9 mouse cellular contexts compared by ENCODE assay signal in genomic region chr9:51961190-51961909, GRCm38 (mm10). TPM values are rescaled to one million over a fixed set of nuclear protein-coding genes. Genes with fewer than 3 reads are reported as not detected.
DNase-seq lines count a peak whose midpoint lies in the region; ATAC-seq and TF ChIP-seq lines count a peak whose summit lies in the region.
"Had no signal": no experiment of that assay in that cellular context is flagged by ENCODE, and none has a peak within 500 bp of the region (broad histone marks: within the 10 kb centered on the region; RNA-seq: fewer than 3 reads in every experiment).

No protein-coding gene starts in this region.

- 45% methylated on average over 6 of the region's 6 CpGs for WGBS in heart, embryonic 12.5 days
- 45% methylated on average over 6 of the region's 6 CpGs for WGBS in lung, embryonic 14.5 days
- WGBS in forebrain, postnatal 0 days, result 31% methylated on average over 6 of the region's 6 CpGs

- H3K4me1 ChIP-seq in heart, embryonic 12.5 days (replicated peaks), result peaks cover 33% of the 10 kb centered on the region
- 0 out of 2 replicates have a peak, but pooled peaks cover 6% of the 10 kb centered on the region for H3K4me1 ChIP-seq in lung, embryonic 14.5 days (ENCODE audit: insufficient read depth)
- H3K4me1 ChIP-seq in forebrain, postnatal 0 days (ENCODE audit: insufficient read depth), result peaks cover 14% of the 10 kb centered on the region; the same call in 1 of the 2 replicates

- H3K4me3 ChIP-seq in heart, embryonic 12.5 days, result no peak overlapping the region
- peak overlapping the region; percentile 83 for H3K4me3 ChIP-seq in lung, embryonic 14.5 days (ENCODE audit: low read depth, low read length)
- no peak overlapping the region for H3K4me3 ChIP-seq in forebrain, postnatal 0 days (ENCODE audit: low read depth, low read length)

- H3K27ac ChIP-seq in heart, embryonic 12.5 days (ENCODE audit: poor library complexity, severe bottlenecking), result no peak overlapping the region
- peak overlapping the region; percentile 31; the same call in 1 of the 2 replicates for H3K27ac ChIP-seq in lung, embryonic 14.5 days (ENCODE audit: low read depth)
- no peak overlapping the region for H3K27ac ChIP-seq in forebrain, postnatal 0 days (ENCODE audit: low read depth, low read length)

- H3K36me3 ChIP-seq in heart, embryonic 12.5 days, result peaks cover 3% of the 10 kb centered on the region
- H3K36me3 ChIP-seq in lung, embryonic 14.5 days (ENCODE audit: insufficient read depth), result 0 out of 2 replicates have a peak, but pooled peaks cover 3% of the 10 kb centered on the region
- H3K36me3 ChIP-seq in forebrain, postnatal 0 days (ENCODE audit: insufficient read depth), result peaks cover 2% of the 10 kb centered on the region; the same call in 1 of the 2 replicates

- no peak for TF ChIP-seq CTCF in lung, embryonic 14.5 days (IDR thresholded peaks at IDR 0.05; ENCODE audit: low read depth)
- no peak for TF ChIP-seq CTCF in forebrain, postnatal 0 days (IDR thresholded peaks at IDR 0.05; ENCODE audit: low read depth)

- no peak for DNase-seq in heart, postnatal 25 days (ENCODE audit: low spot score)
- peak; percentile 48 for DNase-seq in lung, embryonic 14.5 days
- DNase-seq in lung, postnatal 4 days, result no peak
- no peak for DNase-seq in forebrain, postnatal 0 days
- DNase-seq in retina, embryonic 14.5 days (ENCODE audit: low spot score), result peak; percentile 21
- DNase-seq in B cell, adult 2 months, result no peak

- H3K9ac ChIP-seq in heart, embryonic 12.5 days, result no peak overlapping the region
- no peak overlapping the region for H3K9ac ChIP-seq in lung, embryonic 14.5 days
- H3K9ac ChIP-seq in forebrain, postnatal 0 days, result peak overlapping the region; percentile 25; the same call in 1 of the 2 replicates

- intact Hi-C loops in heart, postnatal 25 days (cut with DNase I), result loop anchor here (5.0 kb wide), 1 partner anchor 206 kb away; the partner anchor contains the start of gene Zc3h12c

- no peak for ATAC-seq in heart, embryonic 12.5 days (ENCODE audit: insufficient number of reproducible peaks, low FRiP score)
- ATAC-seq in lung, embryonic 14.5 days (ENCODE audit: insufficient read depth), result no peak
- no peak for ATAC-seq in forebrain, postnatal 0 days
- ATAC-seq: inflammation-experienced regulatory T-cells, adult 6 months; Patski had no signal

- H3K27me3 ChIP-seq in heart, embryonic 12.5 days (replicated peaks), result no peaks in the 10 kb centered on the region
- no peaks in the 10 kb centered on the region for H3K27me3 ChIP-seq in lung, embryonic 14.5 days (ENCODE audit: insufficient read depth, low read length)
- H3K27me3 ChIP-seq in forebrain, postnatal 0 days (ENCODE audit: insufficient read depth, low read length), result no peaks in the 10 kb centered on the region
- H3K27me3 ChIP-seq: Patski had no signal

- H3K4me2 ChIP-seq in heart, embryonic 12.5 days, result peak overlapping the region; percentile 76
- H3K4me2 ChIP-seq in lung, embryonic 14.5 days, result peak overlapping the region; percentile 82
- peak overlapping the region; percentile 79 for H3K4me2 ChIP-seq in forebrain, postnatal 0 days (ENCODE audit: low read depth)

- H3K9me3 ChIP-seq in heart, embryonic 12.5 days (replicated peaks), result no peaks in the 10 kb centered on the region
- no peaks in the 10 kb centered on the region for H3K9me3 ChIP-seq in lung, embryonic 14.5 days (ENCODE audit: low read depth, low read length)
- no peaks in the 10 kb centered on the region for H3K9me3 ChIP-seq in forebrain, postnatal 0 days (ENCODE audit: low read length)

RNA-seq across cellular contexts. Expression of gene Fdx1, which starts 2.0 kb away (rescaled TPM):
- polyA plus RNA-seq in heart, embryonic 12.5 days (2016; fragmentation: Nextera tagmentation; extraction: Ambion mirVana), result 96.4 and 100 TPM in 2 replicates
- total RNA-seq in heart, postnatal 25 days (2021), result 100 to 1,000 TPM; 105 to 116 TPM
- 98.5 and 101 TPM in 2 replicates for polyA plus RNA-seq in lung, embryonic 14.5 days (2014; fragmentation: Nextera tagmentation; extraction: Ambion mirVana)
- 22.8 and 23.0 TPM in 2 replicates for total RNA-seq in forebrain, postnatal 0 days (2014; rRNA removed)
- 45.2 and 52.2 TPM in 2 replicates for polyA plus RNA-seq in forebrain, postnatal 0 days (2015; fragmentation: Nextera tagmentation; extraction: Ambion mirVana)

Comparison
In these comparisons a context has a peak if more than half of its experiments do, and no peak if none do; other contexts are left out.
1. DNase-seq: peak in lung, embryonic 14.5 days (single experiment) and retina, embryonic 14.5 days (single experiment); none in heart, postnatal 25 days (single experiment), lung, postnatal 4 days (0 of 2), forebrain, postnatal 0 days (single experiment) and B cell, adult 2 months (0 of 2).
2. Peak in every context shown above with its lines, with median percentiles within 50 percentile points of each other: H3K4me2 ChIP-seq.